8 mouse cellular contexts compared by ENCODE assay signal in genomic region chr19:3912337-3913204, GRCm38 (mm10). TPM values are rescaled to one million over a fixed set of nuclear protein-coding genes. Genes with fewer than 3 reads are reported as not detected.
DNase-seq lines count a peak whose midpoint lies in the region; ATAC-seq lines count a peak whose summit lies in the region.

Ndufs8 (minus strand) TSS chr19:3912774.

- H3K27me3 ChIP-seq in intestine, embryonic 14.5 days (replicated peaks; ENCODE audit: control insufficient read depth, insufficient read depth, low read length) = no peaks in the 10 kb centered on the region

- peak within 1 kb of the TSS; percentile 63 for H3K4me3 ChIP-seq in intestine, embryonic 14.5 days (ENCODE audit: low read depth, low read length)

- H3K36me3 ChIP-seq in intestine, embryonic 14.5 days (ENCODE audit: control insufficient read depth, insufficient read depth, low read length) = peaks cover 33% of the 10 kb centered on the region

- peak within 1 kb of the TSS; percentile 53 for H3K9ac ChIP-seq in intestine, embryonic 14.5 days (ENCODE audit: low read length)

- peak; percentile 98 for ATAC-seq in intestine, embryonic 14.5 days (replicated peaks; ENCODE audit: low FRiP score, low TSS enrichment, low read depth)

- H3K9me3 ChIP-seq in intestine, embryonic 14.5 days (ENCODE audit: control insufficient read depth, low read length) = no peaks in the 10 kb centered on the region

- peaks cover 15% of the 10 kb centered on the region for H3K4me1 ChIP-seq in intestine, embryonic 14.5 days (replicated peaks; ENCODE audit: control insufficient read depth, insufficient read depth, low read length)

- DNase-seq in adrenal gland, adult 18-20 months (ENCODE audit: low spot score in 2 of 2) = peak; percentile 79 to 83
- DNase-seq in embryo, embryonic 11 days = peak; percentile 96
- DNase-seq in gastrocnemius, postnatal 25 days = peak; percentile 95
- DNase-seq in intestine, embryonic 14.5 days (ENCODE audit: low spot score) = peak; percentile 92
- DNase-seq in left cerebral cortex, postnatal 14 days (ENCODE audit: low spot score in 2 of 2) = peak; percentile 91 to 97
- peak; percentile 98 for DNase-seq in mesoderm, embryonic 11.5 days (ENCODE audit: low read depth, low spot score)
- DNase-seq in right cerebral cortex, postnatal 36 days (ENCODE audit: low spot score in 2 of 2) = peak; percentile 92 to 97
- peak; percentile 99 for DNase-seq in yolk sac, embryonic 10.5 days (ENCODE audit: low spot score)

- H3K27ac ChIP-seq in intestine, embryonic 14.5 days (ENCODE audit: low read depth) = peak within 1 kb of the TSS; percentile 72; the same call in 1 of the 2 replicates

- under 1% methylated on average over 43 of the region's 43 CpGs for WGBS in intestine, embryonic 14.5 days

- intact Hi-C loops in left cerebral cortex, postnatal 14 days (cut with DNase I) = no loop called here

- peak within 1 kb of the TSS; percentile 77 for H3K4me2 ChIP-seq in intestine, embryonic 14.5 days (ENCODE audit: low read length)

RNA-seq across cellular contexts. Expression of gene Ndufs8, which starts in this region (rescaled TPM):
- 100 to 1,000 TPM; 344 to 380 TPM for total RNA-seq in adrenal gland, adult 18-20 months (2021)
- total RNA-seq in gastrocnemius, postnatal 25 days (2021) = 100 to 1,000 TPM; 260 to 277 TPM
- 374 and 390 TPM in 2 replicates for polyA plus RNA-seq in intestine, embryonic 14.5 days (2014; fragmentation: Nextera tagmentation; extraction: Ambion mirVana)
- 100 to 1,000 TPM; 134 to 149 TPM for total RNA-seq in left cerebral cortex, postnatal 14 days (2021)

Comparison
In these comparisons a context has a peak if more than half of its experiments do, and no peak if none do; other contexts are left out.
1. Peak in every context shown above with its lines: DNase-seq, ATAC-seq, H3K4me3 ChIP-seq and H3K27ac ChIP-seq.